Mouse (Mus musculus) skeletal muscle tissue, adult 2 months (tissue): Measurements from ENCODE around the gene Tsen34.
"Not testable (repeated sequence)": the region's sequence is repeated elsewhere in the genome, so short reads cannot be mapped to it uniquely, and the experiment has no call there.

ENCODE experiments used
- DNase-seq: peaks from one replicate; pipeline ENCODE4 v3.0.0-alpha.2; 2012; ENCODE audit warnings: low read depth, low spot score

Gene Tsen34

DNA sequence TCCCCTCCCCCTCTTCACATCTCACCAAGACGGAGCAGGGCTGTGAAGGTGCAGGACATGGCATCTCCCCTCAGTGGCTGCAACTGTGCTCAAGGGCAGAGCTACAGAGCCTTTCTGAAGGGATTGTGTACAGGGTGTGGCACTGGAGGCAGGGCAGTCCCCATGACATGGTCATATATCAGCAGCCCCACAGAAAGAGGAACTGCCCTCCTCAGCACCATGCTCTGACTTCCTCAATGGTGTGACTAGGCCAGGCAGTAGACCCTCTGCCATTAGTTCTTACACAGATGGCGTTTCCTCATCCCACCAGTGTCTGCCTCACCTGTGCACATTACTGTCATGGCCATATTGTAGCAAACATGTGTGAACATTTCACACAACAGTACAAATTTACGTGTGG lies 27.6 kb downstream of the Tsen34 start, which contains the start of gene Pirb:
Pirb (minus strand) TSS at position 124 of the 400 bp plus-strand sequence.
- not testable (repeated sequence) for DNase-seq

DNA sequence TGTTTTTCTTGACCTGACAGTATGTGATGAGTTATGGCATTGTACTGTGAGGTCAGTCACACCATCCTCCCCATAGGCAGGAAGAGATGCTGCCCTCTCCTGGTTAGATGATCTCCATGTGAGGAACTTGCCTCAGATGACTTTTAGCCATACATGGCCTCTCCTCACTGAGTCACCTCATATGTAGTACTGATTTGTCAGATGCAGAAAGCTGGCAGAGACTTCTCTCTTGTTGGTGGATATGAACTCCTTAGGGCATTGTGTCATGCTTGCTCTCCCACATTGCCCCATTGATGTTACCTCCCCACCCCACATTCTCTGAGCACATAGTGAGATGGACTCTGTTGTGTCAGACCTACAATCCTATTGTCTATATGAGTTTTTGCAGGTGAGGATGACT lies 32.8 kb downstream of the Tsen34 start:
- DNase-seq, result not testable (repeated sequence)

DNA sequence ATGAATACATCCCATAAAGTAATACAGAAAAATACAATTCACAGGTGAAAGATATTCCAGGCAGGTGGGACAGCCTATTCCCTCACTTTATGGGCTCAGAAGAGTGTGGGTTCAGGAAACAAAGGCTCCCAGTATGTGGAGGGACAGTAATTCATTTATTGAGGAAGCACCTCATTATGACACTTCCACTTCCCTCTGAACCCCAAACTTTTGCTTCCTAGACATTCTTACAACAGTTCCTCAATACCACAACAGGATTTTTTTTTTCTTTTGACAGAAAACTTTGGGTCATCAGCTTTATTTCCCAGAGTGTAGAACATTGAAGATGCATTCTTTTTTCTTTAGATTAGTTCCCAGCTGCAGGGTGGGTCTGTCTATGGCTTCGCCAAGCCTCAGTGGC lies 40.0 kb downstream of the Tsen34 start:
- not testable (repeated sequence) for DNase-seq
